Mouse (Mus musculus) ES-E14 (cell line): ENCODE measurements around the gene Arntl. TPM values are rescaled to one million over a fixed set of nuclear protein-coding genes. Genes with fewer than 3 reads are reported as not detected.

Experiments
- DNase-seq: peaks from one replicate; pipeline ENCODE4 v3.0.0-alpha.2; 2013; ENCODE audit warnings: low read depth, low spot score
- H3K27ac ChIP-seq: 2 replicates; pipeline ENCODE4 v1.5.1; 2012; ENCODE audit warnings: low read depth, mild to moderate bottlenecking, low read length, moderate library complexity, mixed read lengths; ENCODE audit not compliant: poor library complexity, insufficient read depth, severe bottlenecking
- H3K36me3 ChIP-seq: 2 replicates; pipeline ENCODE4 v1.6.1; 2012; ENCODE audit warnings: mild to moderate bottlenecking, low read length, moderate library complexity, mixed read lengths; ENCODE audit not compliant: control insufficient read depth, poor library complexity, insufficient read depth, severe bottlenecking
- H3K4me1 ChIP-seq, 2 experiments: fragments of 150-350 bp in 1 of 2; sonication (generic) in 1 of 2; 2 replicates each; pipeline ENCODE4 v1.6.1; 2012; ENCODE audit warnings: low read length in 2 of 2, mild to moderate bottlenecking in 1 of 2, mixed read lengths in 1 of 2; ENCODE audit not compliant: control insufficient read depth in 2 of 2, insufficient read depth in 2 of 2, poor library complexity in 1 of 2
- H3K4me3 ChIP-seq, 2 experiments: fragments of 150-350 bp in 1 of 2; sonication (generic) in 1 of 2; 2 replicates each; pipeline ENCODE4 v1.5.1; 2012; ENCODE audit warnings: low read length in 2 of 2, low read depth in 1 of 2, mild to moderate bottlenecking in 1 of 2, mixed read lengths in 1 of 2; ENCODE audit not compliant: insufficient read depth in 1 of 2, poor library complexity in 1 of 2, severe bottlenecking in 1 of 2
- H3K9ac ChIP-seq: 2 replicates; pipeline ENCODE4 v1.6.1; 2012; ENCODE audit warnings: low read depth, mild to moderate bottlenecking, low read length, mixed read lengths; ENCODE audit not compliant: poor library complexity, insufficient read depth, severe bottlenecking
- H3K9me3 ChIP-seq: fragments of 150-350 bp; sonication (generic); 2 replicates; pipeline ENCODE4 v1.6.1; 2012; ENCODE audit warnings: low read depth, mild to moderate bottlenecking, low read length; ENCODE audit not compliant: control insufficient read depth, insufficient read depth
- CHD2 ChIP-seq: IDR thresholded peaks from 2 replicates; pipeline ENCODE4 v1.6.1; 2014; ENCODE audit warnings: mild to moderate bottlenecking, low read depth, low read length, inconsistent platforms
- HCFC1 ChIP-seq: IDR thresholded peaks from 2 replicates; pipeline ENCODE4 v1.6.1; 2012; ENCODE audit warnings: low read length, inconsistent platforms, borderline replicate concordance; ENCODE audit not compliant: insufficient read depth
- MAFK ChIP-seq: IDR thresholded peaks from 2 replicates; pipeline ENCODE4 v1.6.1; 2014; ENCODE audit warnings: mild to moderate bottlenecking, low read depth, low read length, inconsistent platforms; ENCODE audit not compliant: insufficient read depth
- ZC3H11A ChIP-seq: IDR thresholded peaks from 2 replicates; pipeline ENCODE4 v1.6.1; 2012; ENCODE audit warnings: low read depth, mild to moderate bottlenecking, inconsistent platforms, low read length, borderline replicate concordance
- ZNF384 ChIP-seq: IDR thresholded peaks from 2 replicates; pipeline ENCODE4 v1.6.1; 2012; ENCODE audit warnings: low read depth, low read length, inconsistent platforms
- in situ Hi-C, 2 experiments: fragments of 600-800 bp; cut with MboI; formaldehyde crosslinking; loops; one replicate each; pipeline ENCODE4 v1.15.1; 2025; ENCODE audit warnings: low sequenced_read_pairs in 2 of 2, inconsistent platforms in 1 of 2; ENCODE audit not compliant: unreplicated experiment in 2 of 2
- total RNA-seq: library from RNA; depleted of rRNA; stranded (reverse); fragments of 300-350 nt; gene quantifications from 2 replicates; pipeline ENCODE4 v1.2.3, GENCODE M21; 2012

Arntl gene
- total RNA-seq, 1 experiment, result 10.0 TPM

- TF ChIP-seq CHD2, result no peak
- TF ChIP-seq HCFC1, result no peak
- TF ChIP-seq ZNF384, result no peak
- no peak for TF ChIP-seq ZC3H11A
- TF ChIP-seq MAFK, result no peak
- in situ Hi-C loops, result no loop called here
- H3K36me3 ChIP-seq, result no peaks in the 10 kb centered on the region
- H3K9ac ChIP-seq, result no peak overlapping the region
- no peak overlapping the region for H3K4me3 ChIP-seq
- no peak for DNase-seq
- H3K4me1 ChIP-seq, result peaks cover 0 to 2% of the 10 kb centered on the region in 2 experiments; a peak in 1 of 4 replicates
- no peaks in the 10 kb centered on the region for H3K9me3 ChIP-seq
- H3K27ac ChIP-seq, result no peak overlapping the region
Observed at GRCm38 (mm10) chr7:113219864-113220263, 12.6 kb downstream of the Arntl start.

DNA sequence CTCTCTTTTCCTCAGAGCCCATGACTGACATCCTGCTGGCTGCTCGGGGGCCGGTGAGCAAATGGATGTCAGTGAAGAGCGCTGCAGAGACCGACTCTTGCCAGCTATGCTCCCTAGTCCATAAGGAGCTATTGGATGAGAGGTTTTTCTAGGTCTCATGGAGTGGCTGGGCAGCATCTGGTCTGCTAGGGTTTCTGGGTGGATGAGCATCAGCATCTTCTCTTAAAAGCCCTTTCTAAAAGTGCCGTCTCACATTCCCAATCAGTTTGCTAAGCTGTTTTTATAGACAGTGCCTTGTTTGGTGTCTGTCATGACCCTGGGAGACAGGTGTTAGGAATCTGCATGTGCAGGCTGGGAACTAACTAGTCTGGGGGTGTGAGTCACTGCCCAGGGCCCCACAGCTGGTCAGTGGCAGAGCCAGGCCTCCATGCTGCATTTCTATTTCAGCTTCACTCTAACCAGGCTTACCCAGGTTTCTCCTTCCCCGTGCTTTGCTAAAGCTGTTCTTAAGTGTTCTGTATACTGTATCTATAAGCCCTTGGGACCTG lies 13.5 kb downstream of the Arntl start:
- in situ Hi-C loops, result no loop called here

GRCm38 (mm10) chr7:113222821-113223220 lies 15.6 kb downstream of the Arntl start:
- no peak for DNase-seq
- Histone ChIP-seq H3K27ac (no peak overlapping the region), H3K4me1 (no peaks in the 10 kb centered on the region), H3K4me3 (no peak overlapping the region), H3K9ac (no peak overlapping the region), H3K9me3 (no peaks in the 10 kb centered on the region), H3K36me3 (no peaks in the 10 kb centered on the region)
- in situ Hi-C loops, result no loop called here
- TF ChIP-seq ZNF384, result no peak
- TF ChIP-seq ZC3H11A, result no peak
- TF ChIP-seq HCFC1, result no peak
- TF ChIP-seq MAFK, result no peak
- TF ChIP-seq CHD2, result no peak

More for the DNA sequence above, 13.5 kb downstream of the Arntl start:
- no peak for DNase-seq
- Histone ChIP-seq H3K27ac (no peak overlapping the region), H3K4me1 (peaks cover 0 to 2% of the 10 kb centered on the region in 2 experiments; a peak in 1 of 4 replicates), H3K9ac (no peak overlapping the region), H3K4me3 (no peak overlapping the region), H3K9me3 (no peaks in the 10 kb centered on the region), H3K36me3 (no peaks in the 10 kb centered on the region)
- no peak for TF ChIP-seq MAFK
- no peak for TF ChIP-seq HCFC1
- no peak for TF ChIP-seq CHD2
- TF ChIP-seq ZNF384, result no peak

DNA sequence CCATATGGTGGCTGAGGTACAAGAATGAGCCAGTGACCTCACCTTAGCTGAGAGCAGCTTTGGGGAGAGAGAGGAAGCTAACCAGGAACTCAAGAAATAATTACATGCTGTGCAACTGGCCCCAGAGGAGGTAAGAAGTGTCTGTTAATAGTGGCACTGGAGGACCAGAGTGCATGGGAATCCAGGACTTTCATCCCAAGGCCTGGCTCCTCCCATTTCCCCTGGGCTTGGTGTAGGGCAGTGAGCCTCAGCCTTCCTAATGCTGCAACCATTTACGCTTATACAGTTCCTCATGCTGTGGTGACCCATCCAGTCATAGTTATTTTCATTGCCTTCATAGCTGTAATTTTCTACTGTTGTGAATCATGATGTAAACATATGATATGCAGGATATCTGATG lies 17.4 kb downstream of the Arntl start:
- H3K9me3 ChIP-seq, result no peaks in the 10 kb centered on the region
- in situ Hi-C loops, result no loop called here
- H3K36me3 ChIP-seq, result no peaks in the 10 kb centered on the region
- no peak overlapping the region for H3K9ac ChIP-seq
- H3K4me3 ChIP-seq, result no peak overlapping the region
- H3K27ac ChIP-seq, result no peak overlapping the region
- DNase-seq, result no peak
- H3K4me1 ChIP-seq, result no peaks in the 10 kb centered on the region
- TF ChIP-seq HCFC1 (no peak), ZC3H11A (no peak)

GRCm38 (mm10) chr7:113228498-113228897 lies 21.2 kb downstream of the Arntl start:
- in situ Hi-C loops, result no loop called here
- DNase-seq, result no peak
- Histone ChIP-seq H3K4me1 (no peaks in the 10 kb centered on the region), H3K9me3 (no peaks in the 10 kb centered on the region), H3K9ac (no peak overlapping the region), H3K27ac (no peak overlapping the region), H3K36me3 (no peaks in the 10 kb centered on the region), H3K4me3 (no peak overlapping the region)
- TF ChIP-seq HCFC1 (no peak), CHD2 (no peak), MAFK (no peak), ZC3H11A (no peak), ZNF384 (no peak)
